Comparison of ENCODE assay signal across 16 mouse cellular contexts in genomic region chr11:104295656-104296055, GRCm38 (mm10).
A peak's percentile ranks its signal among the peaks of the same experiment; 100 is the strongest.
DNase-seq lines count a peak whose midpoint lies in the region; ATAC-seq and TF ChIP-seq lines count a peak whose summit lies in the region.
"Had no signal": no experiment of that assay in that cellular context is flagged by ENCODE, and none has a peak within 500 bp of the region (broad histone marks: within the 10 kb centered on the region; RNA-seq: fewer than 3 reads in every experiment).

No protein-coding gene starts in this region.

- ATAC-seq in kidney, embryonic 16.5 days (ENCODE audit: low FRiP score, low TSS enrichment), result 0 out of 2 replicates have a peak, but pooled peaks have one; percentile 62
- no peak for ATAC-seq in megakaryocyte, adult 5-6 weeks (ENCODE audit: poor library complexity, severe bottlenecking)
- ATAC-seq: midbrain, embryonic 16.5 days; Patski had no signal

- H3K4me2 ChIP-seq in kidney, embryonic 16.5 days (replicated peaks; ENCODE audit: low read depth, low read length), result no peak overlapping the region
- H3K4me2 ChIP-seq: hindbrain, embryonic 15.5 days had no signal

- WGBS in kidney, embryonic 16.5 days, result 11% methylated on average over 6 of the region's 6 CpGs
- 13% methylated on average over 6 of the region's 6 CpGs for WGBS in large intestine, adult 2 months

- no peaks in the 10 kb centered on the region for H3K9me3 ChIP-seq in kidney, embryonic 16.5 days (ENCODE audit: low read length)
- H3K9me3 ChIP-seq in ES-E14 (ENCODE audit: control insufficient read depth, insufficient read depth, low read depth, low read length), result no peaks in the 10 kb centered on the region
- H3K9me3 ChIP-seq: hindbrain, embryonic 15.5 days had no signal

- no peak overlapping the region for H3K27ac ChIP-seq in kidney, embryonic 16.5 days (ENCODE audit: low read length)
- H3K27ac ChIP-seq in ES-E14 (ENCODE audit: insufficient read depth, low read depth, low read length, poor library complexity, severe bottlenecking), result peak overlapping the region; percentile 85
- H3K27ac ChIP-seq: hindbrain, embryonic 15.5 days had no signal

- no peak overlapping the region for H3K9ac ChIP-seq in kidney, embryonic 16.5 days (replicated peaks; ENCODE audit: low read length)
- H3K9ac ChIP-seq in ES-E14 (ENCODE audit: insufficient read depth, low read depth, low read length, poor library complexity, severe bottlenecking), result peak overlapping the region; percentile 6; the same call in 1 of the 2 replicates
- H3K9ac ChIP-seq: hindbrain, embryonic 15.5 days had no signal

- H3K27me3 ChIP-seq in kidney, embryonic 16.5 days (ENCODE audit: insufficient read depth, low read length), result no peaks in the 10 kb centered on the region
- H3K27me3 ChIP-seq: hindbrain, embryonic 15.5 days; Patski had no signal

- in situ Hi-C loops in ES-E14 (cut with MboI; ENCODE audit: low sequenced_read_pairs in 2 of 2, unreplicated experiment in 2 of 2), result no loop called here

- no peak overlapping the region for H3K4me3 ChIP-seq in kidney, embryonic 16.5 days (ENCODE audit: low read length)
- H3K4me3 ChIP-seq in ES-E14 (ENCODE audit: insufficient read depth in 1 of 2, low read depth in 1 of 2, low read length in 2 of 2, poor library complexity in 1 of 2, severe bottlenecking in 1 of 2), result 0 out of 4 replicates have a peak overlapping the region, but pooled peaks of 1 of the 2 experiments have one; percentile 24
- H3K4me3 ChIP-seq: hindbrain, embryonic 15.5 days had no signal

- H3K4me1 ChIP-seq in kidney, embryonic 16.5 days (ENCODE audit: insufficient read depth, low read length), result peaks cover 7% of the 10 kb centered on the region
- H3K4me1 ChIP-seq in ES-E14 (ENCODE audit: control insufficient read depth in 2 of 2, insufficient read depth in 2 of 2, low read length in 2 of 2, poor library complexity in 1 of 2), result peaks cover 24 to 47% of the 10 kb centered on the region in 2 experiments
- H3K4me1 ChIP-seq: hindbrain, embryonic 15.5 days had no signal

- no peak for DNase-seq in kidney, postnatal 14 days
- peak; percentile 18 for DNase-seq in A20 (ENCODE audit: low read depth, low spot score)
- peak; percentile 79 for DNase-seq in ES-E14 (ENCODE audit: low read depth, low spot score)
- DNase-seq in large intestine, adult 2 months (ENCODE audit: low read depth, low spot score), result peak; percentile 64
- DNase-seq in thymus, postnatal 36 days, result no peak
- DNase-seq: adrenal gland, postnatal 25 days; heart, adult 18-20 months; kidney, postnatal 36 days; lung, adult 2 months; right cerebral cortex, postnatal 25 days; thymus, postnatal 4 days had no signal

- no peaks in the 10 kb centered on the region for H3K36me3 ChIP-seq in kidney, embryonic 16.5 days (ENCODE audit: insufficient read depth, low read length)
- H3K36me3 ChIP-seq in ES-E14 (ENCODE audit: control insufficient read depth, insufficient read depth, low read length, poor library complexity, severe bottlenecking), result no peaks in the 10 kb centered on the region

TF ChIP-seq in ES-E14, 5 proteins besides CTCF, POLR2A, EP300 and RAD21:
- TF ChIP-seq ZNF384 (IDR thresholded peaks at IDR 0.05; ENCODE audit: low read depth, low read length) (no peak), MAFK (IDR thresholded peaks at IDR 0.05; ENCODE audit: insufficient read depth, low read depth, low read length) (no peak), ZC3H11A (IDR thresholded peaks at IDR 0.05; ENCODE audit: borderline replicate concordance, low read depth, low read length) (no peak), HCFC1 (IDR thresholded peaks at IDR 0.05; ENCODE audit: borderline replicate concordance, insufficient read depth, low read length) (no peak), CHD2 (IDR thresholded peaks at IDR 0.05; ENCODE audit: low read depth, low read length) (no peak)

Comparison
In these comparisons a context has a peak if more than half of its experiments do, and no peak if none do; other contexts are left out.
1. DNase-seq: peak in A20 (single experiment), ES-E14 (single experiment) and large intestine, adult 2 months (single experiment); none in kidney, postnatal 14 days (single experiment) and thymus, postnatal 36 days (0 of 2).